Mouse (Mus musculus) limb, embryonic 14.5 days (tissue): ENCODE data around the gene Ebf1. TPM values are rescaled to one million over a fixed set of nuclear protein-coding genes. Genes with fewer than 3 reads are reported as not detected.
A peak's percentile ranks its signal among the peaks of the same experiment; 100 is the strongest.

ENCODE experiments used
- ATAC-seq: fragments of 200-750 bp; cut with Nextera tagmentation; 2 replicates; pipeline ENCODE4 v1.8.0; 2017; ENCODE audit warnings: low read depth, moderate number of reproducible peaks, moderate TSS enrichment; ENCODE audit not compliant: low FRiP score
- DNase-seq: peaks from one replicate; pipeline ENCODE4 v3.0.0-alpha.2; 2015; ENCODE audit warnings: low spot score
- H3K27ac ChIP-seq: fragments of 300-500 bp; sonication (generic); replicated peaks from 2 replicates; pipeline ENCODE4 v1.5.1; 2014; ENCODE audit warnings: low read depth, mild to moderate bottlenecking, low read length, moderate library complexity, mixed read lengths
- H3K27me3 ChIP-seq: fragments of 300-500 bp; sonication (generic); 2 replicates; pipeline ENCODE4 v1.6.1; 2014; ENCODE audit warnings: low read length, mixed read lengths; ENCODE audit not compliant: control insufficient read depth, insufficient read depth
- H3K36me3 ChIP-seq: fragments of 300-500 bp; sonication (generic); 2 replicates; pipeline ENCODE4 v1.6.1; 2014; ENCODE audit warnings: mild to moderate bottlenecking, low read length, moderate library complexity, mixed read lengths; ENCODE audit not compliant: control insufficient read depth, insufficient read depth
- H3K4me1 ChIP-seq: fragments of 300-500 bp; sonication (generic); 2 replicates; pipeline ENCODE4 v1.6.1; 2014; ENCODE audit warnings: antibody characterized with exemption, low read length, mixed read lengths; ENCODE audit not compliant: control insufficient read depth, insufficient read depth
- H3K4me2 ChIP-seq: fragments of 300-500 bp; sonication (generic); replicated peaks from 2 replicates; pipeline ENCODE4 v1.6.1; 2014; ENCODE audit warnings: low read depth, mild to moderate bottlenecking, low read length, moderate library complexity; ENCODE audit not compliant: severe bottlenecking
- H3K4me3 ChIP-seq: fragments of 300-500 bp; sonication (generic); replicated peaks from 2 replicates; pipeline ENCODE4 v1.5.1; 2014; ENCODE audit warnings: low read length
- H3K9ac ChIP-seq: fragments of 300-500 bp; sonication (generic); 2 replicates; pipeline ENCODE4 v1.6.1; 2014; ENCODE audit warnings: mild to moderate bottlenecking, low read depth, low read length, moderate library complexity; ENCODE audit not compliant: severe bottlenecking
- H3K9me3 ChIP-seq: fragments of 300-500 bp; sonication (generic); 2 replicates; pipeline ENCODE4 v1.6.1; 2016; ENCODE audit warnings: low read length; ENCODE audit not compliant: control insufficient read depth
- POLR2A ChIP-seq: fragments of 200-500 bp; IDR thresholded peaks from 2 replicates; pipeline ENCODE4 v1.8.0; 2012; ENCODE audit warnings: inconsistent platforms, mild to moderate bottlenecking, moderate library complexity, borderline replicate concordance; ENCODE audit not compliant: insufficient read depth, insufficient read length; ENCODE audit errors: extremely low read depth
- WGBS: fragments of 180-500 bp; shearing (Covaris S2); extraction: QIAGEN DNeasy Blood & Tissue Kit; methylation state at CpG from one replicate; pipeline ENCODE4 v1.1.7; 2014; 5-methylcytosine and 5-hydroxymethylcytosine counted together
- polyA plus RNA-seq, 2 experiments: library from polyadenylated mRNA; depleted of rRNA in 1 of 2; stranded (reverse) in 1 of 2; unstranded in 1 of 2; fragments of >200 nt; fragmentation: Nextera tagmentation in 1 of 2; extraction: Ambion mirVana in 1 of 2; gene quantifications; 2 replicates each; pipeline versions ENCODE4 v1.2.1 to v1.2.3; 2012 to 2014

The Ebf1 gene
- polyA plus RNA-seq, 2 experiments: 42.9 to 71.4 TPM

DNA sequence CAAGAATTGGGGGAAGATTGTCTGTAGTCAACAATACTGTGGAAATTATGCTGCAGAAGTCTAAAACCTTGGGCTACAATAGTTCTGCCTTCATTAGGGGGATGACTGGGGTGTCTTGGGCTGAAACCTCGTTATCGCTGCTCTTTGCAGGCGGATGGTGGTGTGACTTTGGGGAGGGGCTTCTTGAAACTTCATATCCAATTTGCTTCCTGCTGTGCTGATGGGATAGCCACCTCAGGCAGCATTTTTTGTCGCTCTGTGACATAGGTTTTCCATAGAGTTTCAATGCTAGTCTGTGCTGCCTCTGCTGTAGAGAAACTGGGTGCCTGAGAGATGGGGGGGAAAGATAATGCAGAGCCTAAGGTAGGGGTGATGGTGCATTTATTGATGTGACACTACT lies 198.9 kb downstream of the Ebf1 start:
- 71% methylated on average over 4 of the region's 4 CpGs for WGBS
- H3K4me1 ChIP-seq: peaks cover 7% of the 10 kb centered on the region; the same call in 1 of the 2 replicates
- no peak overlapping the region for H3K4me2 ChIP-seq
- H3K27ac ChIP-seq: no peak overlapping the region
- H3K9ac ChIP-seq: no peak overlapping the region
- no peak for DNase-seq
- ATAC-seq: no peak
- no peaks in the 10 kb centered on the region for H3K9me3 ChIP-seq
- no peak overlapping the region for H3K4me3 ChIP-seq
- no peaks in the 10 kb centered on the region for H3K36me3 ChIP-seq
- no peaks in the 10 kb centered on the region for H3K27me3 ChIP-seq
- TF ChIP-seq POLR2A: no peak

DNA sequence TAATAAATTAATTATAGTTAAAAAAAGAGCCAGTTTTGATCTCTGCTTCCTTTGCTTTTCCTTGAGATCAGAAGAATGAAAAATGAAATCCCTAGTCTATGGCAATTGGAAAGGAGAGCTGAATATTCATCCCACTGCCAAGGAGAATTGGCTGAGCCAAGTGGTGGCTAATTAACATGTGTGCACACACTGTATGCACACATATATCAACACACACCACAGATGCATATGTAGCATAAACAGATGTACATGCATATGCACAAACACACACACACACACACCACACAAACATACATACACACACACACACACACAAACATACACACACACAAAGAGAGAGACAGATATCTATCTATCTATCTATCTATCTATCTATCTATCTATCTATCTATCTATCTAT lies 205.2 kb downstream of the Ebf1 start:
- no peaks in the 10 kb centered on the region for H3K27me3 ChIP-seq
- no peak overlapping the region for H3K4me2 ChIP-seq
- no peak overlapping the region for H3K4me3 ChIP-seq
- no peak for TF ChIP-seq POLR2A
- H3K27ac ChIP-seq: no peak overlapping the region
- no peaks in the 10 kb centered on the region for H3K36me3 ChIP-seq
- H3K9ac ChIP-seq: no peak overlapping the region
- DNase-seq (no peak), ATAC-seq (no peak)
- no peaks in the 10 kb centered on the region for H3K9me3 ChIP-seq
- peaks cover 10% of the 10 kb centered on the region for H3K4me1 ChIP-seq

GRCm38 (mm10) chr11:44832227-44832939 lies 215.3 kb downstream of the Ebf1 start:
- H3K9ac ChIP-seq: no peak overlapping the region
- H3K27ac ChIP-seq: no peak overlapping the region

GRCm38 (mm10) chr11:44832940-44833254 lies 215.8 kb downstream of the Ebf1 start:
- no peaks in the 10 kb centered on the region for H3K36me3 ChIP-seq
- ATAC-seq (no peak), DNase-seq (no peak)
- H3K27me3 ChIP-seq: no peaks in the 10 kb centered on the region
- WGBS: 5% methylated on average over 4 of the region's 4 CpGs
- H3K27ac ChIP-seq: no peak overlapping the region
- no peaks in the 10 kb centered on the region for H3K9me3 ChIP-seq
- peak overlapping the region; percentile 26 for H3K4me2 ChIP-seq
- no peak overlapping the region for H3K4me3 ChIP-seq
- peaks cover 21% of the 10 kb centered on the region for H3K4me1 ChIP-seq
- 0 out of 2 replicates have a peak overlapping the region, but pooled peaks have one; percentile 12 for H3K9ac ChIP-seq
- TF ChIP-seq POLR2A: no peak

More at GRCm38 (mm10) chr11:44832227-44832939, 215.3 kb downstream of the Ebf1 start:
- 18% methylated on average over 14 of the region's 14 CpGs for WGBS
- H3K9me3 ChIP-seq: no peaks in the 10 kb centered on the region
- peak overlapping the region; percentile 26; the same call in 1 of the 2 replicates for H3K4me2 ChIP-seq
- no peak for TF ChIP-seq POLR2A
- DNase-seq (no peak), ATAC-seq (no peak)
- no peaks in the 10 kb centered on the region for H3K27me3 ChIP-seq
- no peak overlapping the region for H3K4me3 ChIP-seq
- peaks cover 21% of the 10 kb centered on the region for H3K4me1 ChIP-seq
- H3K36me3 ChIP-seq: no peaks in the 10 kb centered on the region

DNA sequence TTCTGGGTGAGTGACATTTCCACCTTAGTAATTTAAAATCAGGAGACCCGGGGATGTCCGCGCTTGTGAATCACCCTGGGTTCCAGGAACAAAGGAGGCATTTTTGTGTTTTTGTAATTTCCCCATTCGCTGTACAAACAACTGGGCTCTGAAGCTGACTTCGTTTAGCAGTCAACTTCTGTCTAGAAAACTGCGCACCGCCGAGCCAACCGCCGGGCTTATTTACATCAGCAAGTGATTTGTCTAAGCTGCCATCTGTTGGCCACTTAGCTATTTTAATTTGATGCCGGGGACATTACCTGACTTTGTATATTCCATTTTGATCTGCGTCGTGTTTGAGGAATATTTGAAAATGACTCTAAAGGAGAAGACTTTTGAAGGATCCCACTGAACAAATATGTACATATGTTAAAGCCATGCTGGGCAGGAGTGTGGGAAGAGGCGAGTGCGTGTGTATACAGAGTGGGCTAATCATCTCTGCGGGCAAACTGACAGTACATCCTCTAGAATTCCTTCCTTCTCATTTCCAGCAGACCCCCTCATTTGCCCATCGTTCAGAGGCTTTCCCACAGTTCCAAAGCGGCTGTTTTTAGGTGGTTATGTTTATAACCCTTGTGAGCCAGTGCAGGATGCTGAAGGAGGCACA lies 216.4 kb downstream of the Ebf1 start:
- Histone ChIP-seq H3K9ac (0 out of 2 replicates have a peak overlapping the region, but pooled peaks have one; percentile 12), H3K4me2 (peak overlapping the region; percentile 26), H3K36me3 (no peaks in the 10 kb centered on the region), H3K27me3 (no peaks in the 10 kb centered on the region), H3K4me1 (peaks cover 21% of the 10 kb centered on the region), H3K9me3 (no peaks in the 10 kb centered on the region), H3K27ac (no peak overlapping the region), H3K4me3 (no peak overlapping the region)
- TF ChIP-seq POLR2A: no peak
- no peak for ATAC-seq
- WGBS: 38% methylated on average over 18 of the region's 18 CpGs
- DNase-seq: no peak

GRCm38 (mm10) chr11:44835166-44835565 lies 218.0 kb downstream of the Ebf1 start:
- no peak for TF ChIP-seq POLR2A
- Histone ChIP-seq H3K4me3 (no peak overlapping the region), H3K4me2 (no peak overlapping the region), H3K9ac (no peak overlapping the region), H3K36me3 (no peaks in the 10 kb centered on the region), H3K27me3 (no peaks in the 10 kb centered on the region), H3K27ac (no peak overlapping the region), H3K4me1 (peaks cover 21% of the 10 kb centered on the region), H3K9me3 (no peaks in the 10 kb centered on the region)
- ATAC-seq (0 out of 2 replicates have a peak, but pooled peaks have one; percentile 50), DNase-seq (no peak)
- 30% methylated on average over 5 of the region's 5 CpGs for WGBS
